Mouse (Mus musculus): ENCODE results near the gene Atat1.

- TF ChIP-seq MAFK (IDR thresholded peaks at IDR 0.05; ENCODE audit: insufficient read depth, low read depth, low read length) = no peak
- TF ChIP-seq HCFC1 (IDR thresholded peaks at IDR 0.05; ENCODE audit: borderline replicate concordance, insufficient read depth, low read length) = no peak
- no peak for TF ChIP-seq ZNF384 (IDR thresholded peaks at IDR 0.05; ENCODE audit: low read depth, low read length)
Measured at GRCm38 (mm10) chr17:35917143-35917462, 7.2 kb upstream of the Atat1 start.

Measured in ES-E14 (cell line).